Mouse (Mus musculus) kidney, embryonic 15.5 days (tissue): ENCODE measurements around the gene Pdpn. TPM values are rescaled to one million over a fixed set of nuclear protein-coding genes. Genes with fewer than 3 reads are reported as not detected.
A peak's percentile ranks its signal among the peaks of the same experiment; 100 is the strongest.

Experiments
- ATAC-seq: fragments of 200-750 bp; cut with Nextera tagmentation; replicated peaks from 2 replicates; pipeline ENCODE4 v1.8.0; 2017; ENCODE audit warnings: moderate TSS enrichment; ENCODE audit not compliant: low FRiP score
- H3K27ac ChIP-seq: fragments of 300-500 bp; sonication (generic); 2 replicates; pipeline ENCODE4 v1.5.1; 2015; ENCODE audit warnings: mild to moderate bottlenecking, inconsistent platforms
- H3K27me3 ChIP-seq: fragments of 300-500 bp; sonication (generic); 2 replicates; pipeline ENCODE4 v1.6.1; 2015; ENCODE audit warnings: inconsistent platforms
- H3K36me3 ChIP-seq: fragments of 300-500 bp; sonication (generic); 2 replicates; pipeline ENCODE4 v1.6.1; 2015; ENCODE audit warnings: inconsistent platforms
- H3K4me1 ChIP-seq: fragments of 300-500 bp; sonication (generic); 2 replicates; pipeline ENCODE4 v1.6.1; 2015; ENCODE audit warnings: inconsistent platforms
- H3K4me2 ChIP-seq: fragments of 300-500 bp; sonication (generic); 2 replicates; pipeline ENCODE4 v1.6.1; 2015; ENCODE audit warnings: moderate library complexity, mild to moderate bottlenecking, inconsistent platforms
- H3K4me3 ChIP-seq: fragments of 300-500 bp; sonication (generic); replicated peaks from 2 replicates; pipeline ENCODE4 v1.5.1; 2015; ENCODE audit warnings: mild to moderate bottlenecking, inconsistent platforms
- H3K9ac ChIP-seq: fragments of 300-500 bp; sonication (generic); 2 replicates; pipeline ENCODE4 v1.6.1; 2015; ENCODE audit warnings: mild to moderate bottlenecking, inconsistent platforms
- H3K9me3 ChIP-seq: fragments of 300-500 bp; sonication (generic); replicated peaks from 2 replicates; pipeline ENCODE4 v1.6.1; 2016; ENCODE audit warnings: inconsistent platforms
- WGBS: fragments of 180-500 bp; shearing (Covaris S2); methylation state at CpG from one replicate; pipeline ENCODE4 v1.1.7; 2015; ENCODE audit warnings: mixed read lengths; 5-methylcytosine and 5-hydroxymethylcytosine counted together
- polyA plus RNA-seq: library from polyadenylated mRNA; unstranded; fragments of >200 nt; fragmentation: Nextera tagmentation; extraction: Ambion mirVana; gene quantifications from 2 replicates; pipeline ENCODE4 v1.2.1, GENCODE M21; 2015

Pdpn gene
- polyA plus RNA-seq, 1 experiment from 2014 or later = 50.0 TPM

DNA sequence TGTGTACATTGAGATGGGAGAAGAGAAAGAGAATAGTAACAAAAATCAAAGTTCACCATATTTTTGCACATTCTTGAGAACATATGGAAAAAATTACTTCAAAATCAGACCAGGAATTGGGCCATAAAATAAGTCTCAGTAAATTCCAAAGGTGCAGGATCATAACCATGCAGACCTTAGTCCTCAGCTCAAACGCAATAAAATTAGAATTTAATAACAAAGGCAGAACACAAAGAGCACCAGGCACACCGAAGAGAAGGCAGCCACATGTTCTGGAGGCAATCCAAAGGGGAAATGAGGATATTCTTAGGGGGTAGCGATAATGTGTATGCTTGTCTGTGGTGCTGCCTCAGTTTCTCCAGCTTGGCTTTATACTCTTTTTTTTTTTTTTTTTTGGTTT, 68.3 kb downstream of the Pdpn start:
- Histone ChIP-seq H3K4me1 (no peaks in the 10 kb centered on the region), H3K9ac (no peak overlapping the region), H3K9me3 (no peaks in the 10 kb centered on the region), H3K27ac (no peak overlapping the region), H3K4me3 (no peak overlapping the region), H3K4me2 (no peak overlapping the region), H3K27me3 (no peaks in the 10 kb centered on the region), H3K36me3 (no peaks in the 10 kb centered on the region)
- ATAC-seq = no peak
- WGBS = 69% methylated on average over 3 of the region's 3 CpGs

- H3K9ac ChIP-seq = no peak overlapping the region
- no peak for ATAC-seq
Measured at GRCm38 (mm10) chr4:143227976-143228375, 71.4 kb downstream of the Pdpn start.

DNA sequence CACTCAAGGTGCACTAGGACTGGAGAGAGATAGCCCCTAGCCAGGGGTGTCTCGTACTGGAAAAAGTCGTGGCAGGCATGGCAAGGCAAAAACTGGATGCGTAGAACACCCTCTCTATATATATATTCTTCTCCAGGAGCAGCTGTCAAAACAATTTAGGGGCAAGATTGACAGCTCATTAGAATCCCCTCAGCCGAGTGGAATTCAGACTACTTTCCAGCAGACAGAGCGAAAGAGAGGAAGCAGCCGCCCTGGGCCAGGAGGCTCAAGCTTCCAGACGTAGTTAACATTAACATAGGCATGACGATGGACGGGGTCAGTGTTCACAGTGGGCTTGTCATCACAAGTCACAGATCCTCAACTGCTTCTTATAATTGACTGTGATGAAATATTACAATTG, 73.5 kb downstream of the Pdpn start:
- no peak overlapping the region for H3K9ac ChIP-seq

More at GRCm38 (mm10) chr4:143227976-143228375, 71.4 kb downstream of the Pdpn start:
- no peaks in the 10 kb centered on the region for H3K36me3 ChIP-seq
- no peaks in the 10 kb centered on the region for H3K9me3 ChIP-seq
- H3K4me3 ChIP-seq = no peak overlapping the region
- H3K27ac ChIP-seq = no peak overlapping the region
- no peaks in the 10 kb centered on the region for H3K4me1 ChIP-seq
- 70% methylated on average over 5 of the region's 5 CpGs for WGBS
- H3K27me3 ChIP-seq = no peaks in the 10 kb centered on the region
- H3K4me2 ChIP-seq = no peak overlapping the region

GRCm38 (mm10) chr4:143219316-143219751, 80.0 kb downstream of the Pdpn start:
- Histone ChIP-seq H3K27me3 (no peaks in the 10 kb centered on the region), H3K9me3 (no peaks in the 10 kb centered on the region), H3K4me3 (no peak overlapping the region), H3K4me2 (peak overlapping the region; percentile 28), H3K4me1 (peaks cover 4% of the 10 kb centered on the region; the same call in 1 of the 2 replicates), H3K27ac (no peak overlapping the region), H3K9ac (no peak overlapping the region), H3K36me3 (no peaks in the 10 kb centered on the region)
- ATAC-seq = no peak
- 20% methylated on average over 9 of the region's 9 CpGs for WGBS

More for the DNA sequence above, 73.5 kb downstream of the Pdpn start:
- H3K27me3 ChIP-seq = no peaks in the 10 kb centered on the region
- H3K9me3 ChIP-seq = no peaks in the 10 kb centered on the region
- H3K4me3 ChIP-seq = no peak overlapping the region
- no peak for ATAC-seq
- WGBS = 40% methylated on average over 9 of the region's 9 CpGs
- no peak overlapping the region for H3K27ac ChIP-seq
- no peak overlapping the region for H3K4me2 ChIP-seq
- H3K4me1 ChIP-seq = no peaks in the 10 kb centered on the region
- H3K36me3 ChIP-seq = no peaks in the 10 kb centered on the region

DNA sequence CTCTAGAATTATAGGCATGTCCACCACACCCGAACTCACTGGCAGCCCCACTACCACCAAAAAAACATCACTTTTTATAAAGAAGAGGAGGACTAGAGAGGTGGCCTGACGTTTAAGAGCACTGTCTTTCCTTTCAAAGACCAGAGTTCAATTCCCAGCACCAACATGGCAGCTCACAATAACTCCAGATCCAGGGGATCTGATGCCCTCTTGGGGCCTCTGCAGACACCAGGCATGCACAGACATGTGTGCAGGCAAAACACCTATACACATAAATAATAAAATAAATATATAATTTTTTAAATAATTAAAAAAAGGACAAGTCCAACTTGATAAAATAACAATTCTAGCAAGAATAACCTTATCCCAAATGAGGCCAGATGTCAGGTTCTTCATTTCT, 80.5 kb downstream of the Pdpn start:
- H3K4me1 ChIP-seq = peaks cover 4% of the 10 kb centered on the region; the same call in 1 of the 2 replicates
- WGBS = 82% methylated on average over 2 of the region's 2 CpGs
- H3K27ac ChIP-seq = no peak overlapping the region
- no peaks in the 10 kb centered on the region for H3K9me3 ChIP-seq
- no peaks in the 10 kb centered on the region for H3K27me3 ChIP-seq
- H3K4me2 ChIP-seq = no peak overlapping the region
- no peak overlapping the region for H3K4me3 ChIP-seq
- ATAC-seq = no peak
- no peak overlapping the region for H3K9ac ChIP-seq
- H3K36me3 ChIP-seq = no peaks in the 10 kb centered on the region

Other genes starting within 250 kb of the Pdpn start
- gene Prdm2, start 86.6 kb downstream of the Pdpn start, polyA plus RNA-seq = 11.3 TPM in 2 replicates
- 0.17 and 0.31 TPM in 2 replicates for gene Lrrc38, start 50.2 kb upstream of the Pdpn start, polyA plus RNA-seq
- gene Pramel1, start 94.9 kb upstream of the Pdpn start, polyA plus RNA-seq = not detected in 2 replicates
- gene Pramef8, start 112.9 kb upstream of the Pdpn start, polyA plus RNA-seq = 19.1 and 20.0 TPM in 2 replicates
- gene Oog4, start 150.8 kb upstream of the Pdpn start, polyA plus RNA-seq = not detected in 2 replicates
- gene Gm13043, start 211.8 kb upstream of the Pdpn start, polyA plus RNA-seq = not detected in 2 replicates
- gene Gm13040, start 236.4 kb upstream of the Pdpn start, polyA plus RNA-seq = not detected in 2 replicates